Mouse (Mus musculus) kidney, embryonic 15.5 days (tissue): ENCODE data around the gene Nol7. TPM values are rescaled to one million over a fixed set of nuclear protein-coding genes. Genes with fewer than 3 reads are reported as not detected.

Source experiments
- ATAC-seq: fragments of 200-750 bp; cut with Nextera tagmentation; replicated peaks from 2 replicates; pipeline ENCODE4 v1.8.0; 2017; ENCODE audit warnings: moderate TSS enrichment; ENCODE audit not compliant: low FRiP score
- H3K27ac ChIP-seq: fragments of 300-500 bp; sonication (generic); 2 replicates; pipeline ENCODE4 v1.5.1; 2015; ENCODE audit warnings: mild to moderate bottlenecking, inconsistent platforms
- H3K27me3 ChIP-seq: fragments of 300-500 bp; sonication (generic); 2 replicates; pipeline ENCODE4 v1.6.1; 2015; ENCODE audit warnings: inconsistent platforms
- H3K36me3 ChIP-seq: fragments of 300-500 bp; sonication (generic); 2 replicates; pipeline ENCODE4 v1.6.1; 2015; ENCODE audit warnings: inconsistent platforms
- H3K4me1 ChIP-seq: fragments of 300-500 bp; sonication (generic); 2 replicates; pipeline ENCODE4 v1.6.1; 2015; ENCODE audit warnings: inconsistent platforms
- H3K4me2 ChIP-seq: fragments of 300-500 bp; sonication (generic); 2 replicates; pipeline ENCODE4 v1.6.1; 2015; ENCODE audit warnings: moderate library complexity, mild to moderate bottlenecking, inconsistent platforms
- H3K4me3 ChIP-seq: fragments of 300-500 bp; sonication (generic); replicated peaks from 2 replicates; pipeline ENCODE4 v1.5.1; 2015; ENCODE audit warnings: mild to moderate bottlenecking, inconsistent platforms
- H3K9ac ChIP-seq: fragments of 300-500 bp; sonication (generic); 2 replicates; pipeline ENCODE4 v1.6.1; 2015; ENCODE audit warnings: mild to moderate bottlenecking, inconsistent platforms
- H3K9me3 ChIP-seq: fragments of 300-500 bp; sonication (generic); replicated peaks from 2 replicates; pipeline ENCODE4 v1.6.1; 2016; ENCODE audit warnings: inconsistent platforms
- WGBS: fragments of 180-500 bp; shearing (Covaris S2); methylation state at CpG from one replicate; pipeline ENCODE4 v1.1.7; 2015; ENCODE audit warnings: mixed read lengths; 5-methylcytosine and 5-hydroxymethylcytosine counted together
- polyA plus RNA-seq: library from polyadenylated mRNA; unstranded; fragments of >200 nt; fragmentation: Nextera tagmentation; extraction: Ambion mirVana; gene quantifications from 2 replicates; pipeline ENCODE4 v1.2.1, GENCODE M21; 2015

Gene Nol7
- polyA plus RNA-seq, 1 experiment from 2014 or later: 137 TPM

DNA sequence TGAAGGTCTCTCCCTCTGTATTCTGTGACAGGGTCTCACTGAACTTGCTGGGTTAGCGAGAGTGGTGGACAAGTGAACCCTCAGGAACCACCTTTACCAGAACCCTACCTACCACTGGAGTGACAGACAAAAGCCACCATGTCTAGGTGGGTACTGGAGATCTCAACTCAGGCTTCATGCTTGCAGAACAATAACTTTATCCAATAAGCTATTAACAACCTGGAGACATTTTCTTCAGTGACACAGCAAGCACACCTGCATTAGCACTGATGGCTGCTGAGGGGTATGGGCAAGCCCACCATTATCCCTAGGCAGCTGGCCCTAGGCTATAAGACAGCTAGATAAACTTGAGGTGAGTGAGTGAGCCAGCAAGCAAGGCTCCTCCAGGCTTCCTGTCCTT is 42.2 kb downstream of the Nol7 start:
- no peak for ATAC-seq
- H3K4me2 ChIP-seq: no peak overlapping the region
- WGBS: 100% methylated on average over 1 of the region's 1 CpGs

GRCm38 (mm10) chr13:43442551-43442950 is 44.4 kb downstream of the Nol7 start:
- H3K4me2 ChIP-seq: no peak overlapping the region
- no peak overlapping the region for H3K4me3 ChIP-seq
- no peak overlapping the region for H3K27ac ChIP-seq
- 0 out of 2 replicates have a peak, but pooled peaks cover under 1% of the 10 kb centered on the region for H3K36me3 ChIP-seq
- no peaks in the 10 kb centered on the region for H3K27me3 ChIP-seq
- no peak overlapping the region for H3K9ac ChIP-seq
- peaks cover 9% of the 10 kb centered on the region for H3K4me1 ChIP-seq
- no peak for ATAC-seq
- 86% methylated on average over 1 of the region's 1 CpGs for WGBS
- H3K9me3 ChIP-seq: no peaks in the 10 kb centered on the region

More for the DNA sequence above, 42.2 kb downstream of the Nol7 start:
- H3K36me3 ChIP-seq: 0 out of 2 replicates have a peak, but pooled peaks cover 3% of the 10 kb centered on the region
- H3K9ac ChIP-seq: no peak overlapping the region
- H3K9me3 ChIP-seq: no peaks in the 10 kb centered on the region
- H3K4me1 ChIP-seq: no peaks in the 10 kb centered on the region
- no peak overlapping the region for H3K4me3 ChIP-seq
- H3K27me3 ChIP-seq: no peaks in the 10 kb centered on the region
- no peak overlapping the region for H3K27ac ChIP-seq

GRCm38 (mm10) chr13:43443706-43444105 is 45.5 kb downstream of the Nol7 start:
- Histone ChIP-seq H3K9me3 (no peaks in the 10 kb centered on the region), H3K27ac (no peak overlapping the region), H3K27me3 (no peaks in the 10 kb centered on the region), H3K36me3 (no peaks in the 10 kb centered on the region), H3K4me3 (no peak overlapping the region), H3K4me1 (peaks cover 11% of the 10 kb centered on the region), H3K4me2 (no peak overlapping the region), H3K9ac (no peak overlapping the region)
- no peak for ATAC-seq
- WGBS: 88% methylated on average over 4 of the region's 4 CpGs

GRCm38 (mm10) chr13:43444717-43445116 is 46.5 kb downstream of the Nol7 start:
- Histone ChIP-seq H3K4me1 (peaks cover 11% of the 10 kb centered on the region), H3K9me3 (no peaks in the 10 kb centered on the region), H3K4me2 (no peak overlapping the region), H3K9ac (no peak overlapping the region), H3K4me3 (no peak overlapping the region), H3K36me3 (no peaks in the 10 kb centered on the region), H3K27me3 (no peaks in the 10 kb centered on the region), H3K27ac (no peak overlapping the region)
- 91% methylated on average over 3 of the region's 3 CpGs for WGBS
- ATAC-seq: no peak

DNA sequence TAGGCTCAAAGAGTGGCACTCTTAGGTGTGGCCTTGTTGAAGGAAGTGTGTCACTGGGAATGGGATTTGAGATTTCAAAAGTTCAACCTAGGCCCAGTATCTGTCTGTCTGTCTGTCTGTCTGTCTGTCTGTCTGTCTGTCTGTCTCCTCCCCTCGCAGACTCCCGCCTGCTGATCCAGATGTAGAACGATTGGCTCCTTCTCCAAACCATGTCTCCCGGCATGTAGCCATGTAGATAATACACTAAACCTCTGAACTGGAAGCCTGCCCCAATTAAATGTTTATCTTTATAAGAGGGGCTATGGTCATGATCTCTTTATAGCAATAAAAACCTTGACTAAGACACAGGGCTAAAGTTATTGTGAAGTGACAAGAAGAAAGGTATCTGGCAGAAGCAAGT is 47.6 kb downstream of the Nol7 start:
- 85% methylated on average over 4 of the region's 4 CpGs for WGBS
- Histone ChIP-seq H3K4me1 (peaks cover 11% of the 10 kb centered on the region), H3K4me2 (no peak overlapping the region), H3K9me3 (no peaks in the 10 kb centered on the region), H3K27me3 (no peaks in the 10 kb centered on the region), H3K36me3 (no peaks in the 10 kb centered on the region), H3K4me3 (no peak overlapping the region), H3K9ac (no peak overlapping the region), H3K27ac (no peak overlapping the region)
- ATAC-seq: no peak

DNA sequence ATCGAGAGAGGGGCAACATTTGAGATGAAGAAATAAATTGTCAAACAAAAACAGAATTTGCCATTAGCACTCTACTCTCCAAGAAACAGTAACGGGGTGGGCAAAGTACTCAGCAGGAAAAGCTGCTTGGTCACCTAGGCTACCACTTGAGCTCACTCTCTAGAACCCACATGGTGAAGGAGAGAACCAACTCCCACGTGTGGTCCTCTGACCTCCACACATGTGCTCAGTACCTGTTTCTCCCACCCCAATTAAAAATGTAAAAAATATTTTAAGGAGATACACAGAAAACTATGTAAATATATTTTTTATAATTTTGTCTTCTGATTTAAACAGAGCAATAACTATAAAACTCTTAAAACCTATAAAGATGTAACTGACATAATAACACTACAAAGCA is 49.5 kb downstream of the Nol7 start:
- Histone ChIP-seq H3K9me3 (no peaks in the 10 kb centered on the region), H3K4me3 (no peak overlapping the region), H3K4me2 (no peak overlapping the region), H3K36me3 (no peaks in the 10 kb centered on the region), H3K27me3 (no peaks in the 10 kb centered on the region), H3K27ac (no peak overlapping the region), H3K9ac (no peak overlapping the region), H3K4me1 (peaks cover 12% of the 10 kb centered on the region)
- WGBS: 59% methylated on average over 3 of the region's 3 CpGs
- ATAC-seq: no peak

- H3K27ac ChIP-seq: no peak overlapping the region
- ATAC-seq: no peak
- peaks cover 2% of the 10 kb centered on the region for H3K36me3 ChIP-seq
- H3K9ac ChIP-seq: no peak overlapping the region
- peaks cover 26% of the 10 kb centered on the region for H3K4me1 ChIP-seq
- no peak overlapping the region for H3K4me3 ChIP-seq
- 89% methylated on average over 3 of the region's 3 CpGs for WGBS
- no peaks in the 10 kb centered on the region for H3K27me3 ChIP-seq
- H3K9me3 ChIP-seq: no peaks in the 10 kb centered on the region
- H3K4me2 ChIP-seq: no peak overlapping the region
These were observed 52.5 kb downstream of the Nol7 start for GRCm38 (mm10) chr13:43450686-43451085.

- H3K4me2 ChIP-seq: no peak overlapping the region
- H3K27me3 ChIP-seq: no peaks in the 10 kb centered on the region
- ATAC-seq: no peak
- no peaks in the 10 kb centered on the region for H3K9me3 ChIP-seq
- H3K36me3 ChIP-seq: peaks cover 5% of the 10 kb centered on the region
- H3K4me1 ChIP-seq: peaks cover 20% of the 10 kb centered on the region
- H3K4me3 ChIP-seq: no peak overlapping the region
- 82% methylated on average over 2 of the region's 2 CpGs for WGBS
- H3K9ac ChIP-seq: no peak overlapping the region
- H3K27ac ChIP-seq: no peak overlapping the region
These were observed 54.0 kb downstream of the Nol7 start for GRCm38 (mm10) chr13:43452177-43452576.

GRCm38 (mm10) chr13:43452843-43453605 is 54.8 kb downstream of the Nol7 start:
- 31% methylated on average over 7 of the region's 7 CpGs for WGBS
- Histone ChIP-seq H3K4me1 (peaks cover 14% of the 10 kb centered on the region), H3K27ac (peak overlapping the region; percentile 57)

DNA sequence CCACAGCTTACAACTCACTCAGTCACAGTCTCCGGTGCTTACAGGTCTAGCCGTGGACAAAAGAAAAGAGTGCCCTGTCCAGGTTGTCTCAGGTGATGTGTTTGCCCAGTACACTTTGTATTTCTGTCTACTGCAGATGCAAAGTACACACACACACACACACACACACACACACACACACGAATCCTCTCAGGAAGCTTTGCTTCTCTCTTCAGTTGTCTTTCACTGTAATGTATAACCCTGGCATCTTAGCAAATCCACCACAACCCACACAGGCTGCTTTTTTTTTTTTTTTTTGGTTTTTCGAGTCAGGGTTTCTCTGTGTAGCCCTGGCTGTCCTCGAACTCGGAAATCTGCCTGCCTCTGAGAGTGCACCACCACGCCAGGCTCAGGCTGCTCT is 56.2 kb downstream of the Nol7 start:
- no peaks in the 10 kb centered on the region for H3K9me3 ChIP-seq
- no peak overlapping the region for H3K4me3 ChIP-seq
- H3K27me3 ChIP-seq: no peaks in the 10 kb centered on the region
- WGBS: 75% methylated on average over 7 of the region's 7 CpGs
- no peak for ATAC-seq
- H3K27ac ChIP-seq: no peak overlapping the region
- H3K4me2 ChIP-seq: no peak overlapping the region
- H3K9ac ChIP-seq: no peak overlapping the region
- peaks cover 14% of the 10 kb centered on the region for H3K4me1 ChIP-seq
- peaks cover 5% of the 10 kb centered on the region for H3K36me3 ChIP-seq

More at GRCm38 (mm10) chr13:43452843-43453605, 54.8 kb downstream of the Nol7 start:
- ATAC-seq: no peak
- peaks cover 5% of the 10 kb centered on the region for H3K36me3 ChIP-seq
- no peaks in the 10 kb centered on the region for H3K9me3 ChIP-seq
- H3K4me2 ChIP-seq: no peak overlapping the region
- no peak overlapping the region for H3K4me3 ChIP-seq
- H3K9ac ChIP-seq: no peak overlapping the region
- H3K27me3 ChIP-seq: no peaks in the 10 kb centered on the region
